Mouse (Mus musculus) spleen, adult 2 months (tissue): ENCODE data around the gene Galk1. TPM values are rescaled to one million over a fixed set of nuclear protein-coding genes. Genes with fewer than 3 reads are reported as not detected.

ENCODE experiments used
- DNase-seq, 2 experiments: peaks; one replicate each; pipeline versions ENCODE4 v3.0.0 to v3.0.0-alpha.2; 2012 to 2021; ENCODE audit warnings: low spot score in 2 of 2, low read depth in 1 of 2
- H3K27ac ChIP-seq: fragments of 200-500 bp; 2 replicates; pipeline ENCODE4 v1.5.1; 2012; ENCODE audit warnings: low read length, inconsistent platforms; ENCODE audit not compliant: insufficient read depth
- H3K27me3 ChIP-seq: fragments of 200-500 bp; 2 replicates; pipeline ENCODE4 v1.6.1; 2012; ENCODE audit warnings: mild to moderate bottlenecking, moderate library complexity, low read length, inconsistent platforms; ENCODE audit not compliant: control insufficient read depth, insufficient read depth
- H3K36me3 ChIP-seq: fragments of 200-500 bp; 2 replicates; pipeline ENCODE4 v1.6.1; 2012; ENCODE audit warnings: mild to moderate bottlenecking, low read length, inconsistent platforms; ENCODE audit not compliant: control insufficient read depth, insufficient read depth
- H3K4me1 ChIP-seq: fragments of 200-500 bp; 2 replicates; pipeline ENCODE4 v1.6.1; 2011; ENCODE audit warnings: inconsistent platforms; ENCODE audit not compliant: control insufficient read depth, insufficient read depth, insufficient read length
- H3K4me3 ChIP-seq: fragments of 200-500 bp; 2 replicates; pipeline ENCODE4 v1.5.1; 2011; ENCODE audit warnings: mild to moderate bottlenecking, inconsistent platforms; ENCODE audit not compliant: insufficient read depth, insufficient read length; ENCODE audit errors: extremely low read depth
- CTCF ChIP-seq: fragments of 200-500 bp; IDR thresholded peaks from 2 replicates; pipeline ENCODE4 v1.5.1; 2011; ENCODE audit warnings: mild to moderate bottlenecking, inconsistent platforms; ENCODE audit not compliant: insufficient read depth, insufficient read length, insufficient replicate concordance; ENCODE audit errors: extremely low read depth
- POLR2A ChIP-seq: fragments of 200-500 bp; IDR thresholded peaks from 2 replicates; pipeline ENCODE4 v1.6.1; 2011; ENCODE audit warnings: low read depth, low read length, inconsistent platforms
- WGBS: fragments of 180-500 bp; shearing (Covaris S2); methylation state at CpG from one replicate; pipeline ENCODE4 v1.1.7; 2018; 5-methylcytosine and 5-hydroxymethylcytosine counted together
- polyA plus RNA-seq: library from polyadenylated mRNA; depleted of rRNA; stranded (reverse); fragments of >200 nt; gene quantifications from 2 replicates; pipeline ENCODE4 v1.2.3, GENCODE M21; 2012

Gene Galk1
- polyA plus RNA-seq, 1 experiment = 30.8 TPM

GRCm38 (mm10) chr11:116042372-116043138, 30.0 kb upstream of the Galk1 start:
- 83% methylated on average over 5 of the region's 5 CpGs for WGBS
- Histone ChIP-seq H3K4me3 (no peak overlapping the region), H3K4me1 (no peaks in the 10 kb centered on the region), H3K27ac (no peak overlapping the region), H3K36me3 (peaks cover 20% of the 10 kb centered on the region), H3K27me3 (no peaks in the 10 kb centered on the region)
- no peak for DNase-seq
- TF ChIP-seq CTCF (no peak), POLR2A (no peak)

GRCm38 (mm10) chr11:116041833-116042232, 29.3 kb upstream of the Galk1 start:
- H3K4me3 ChIP-seq = no peak overlapping the region
- H3K27me3 ChIP-seq = no peaks in the 10 kb centered on the region
- TF ChIP-seq CTCF (no peak), POLR2A (no peak)
- DNase-seq = no peak
- H3K36me3 ChIP-seq = peaks cover 20% of the 10 kb centered on the region
- WGBS = 99% methylated on average over 2 of the region's 2 CpGs
- H3K27ac ChIP-seq = no peak overlapping the region
- no peaks in the 10 kb centered on the region for H3K4me1 ChIP-seq

GRCm38 (mm10) chr11:116040593-116040992, 28.1 kb upstream of the Galk1 start:
- no peaks in the 10 kb centered on the region for H3K27me3 ChIP-seq
- WGBS = 84% methylated on average over 6 of the region's 6 CpGs
- no peak overlapping the region for H3K27ac ChIP-seq
- H3K4me3 ChIP-seq = no peak overlapping the region
- H3K4me1 ChIP-seq = no peaks in the 10 kb centered on the region
- TF ChIP-seq CTCF (no peak), POLR2A (no peak)
- no peak for DNase-seq
- H3K36me3 ChIP-seq = peaks cover 16% of the 10 kb centered on the region

- H3K4me3 ChIP-seq = no peak overlapping the region
- peaks cover 12% of the 10 kb centered on the region for H3K36me3 ChIP-seq
- DNase-seq = no peak
- TF ChIP-seq CTCF (no peak), POLR2A (no peak)
- H3K27me3 ChIP-seq = no peaks in the 10 kb centered on the region
- WGBS = 87% methylated on average over 9 of the region's 9 CpGs
- no peaks in the 10 kb centered on the region for H3K4me1 ChIP-seq
- H3K27ac ChIP-seq = no peak overlapping the region
These were observed 25.3 kb upstream of the Galk1 start for GRCm38 (mm10) chr11:116037826-116038225.

GRCm38 (mm10) chr11:116036671-116037070, 24.2 kb upstream of the Galk1 start:
- H3K4me1 ChIP-seq = no peaks in the 10 kb centered on the region; the same call in 1 of the 2 replicates
- no peak overlapping the region for H3K4me3 ChIP-seq
- no peaks in the 10 kb centered on the region for H3K27me3 ChIP-seq
- no peak for DNase-seq
- WGBS = 96% methylated on average over 3 of the region's 3 CpGs
- TF ChIP-seq CTCF = no peak
- TF ChIP-seq POLR2A = no peak
- peaks cover 9% of the 10 kb centered on the region for H3K36me3 ChIP-seq
- no peak overlapping the region for H3K27ac ChIP-seq

- DNase-seq = no peak
- Histone ChIP-seq H3K4me1 (no peaks in the 10 kb centered on the region; the same call in 1 of the 2 replicates), H3K27ac (no peak overlapping the region), H3K4me3 (no peak overlapping the region), H3K27me3 (no peaks in the 10 kb centered on the region), H3K36me3 (peaks cover 6% of the 10 kb centered on the region)
- WGBS = 89% methylated on average over 6 of the region's 6 CpGs
- TF ChIP-seq POLR2A (no peak), CTCF (no peak)
These were observed 22.1 kb upstream of the Galk1 start for GRCm38 (mm10) chr11:116034584-116034983.
